Mouse (Mus musculus): Measurements from ENCODE around the gene Hivep1. TPM values are rescaled to one million over a fixed set of nuclear protein-coding genes. Genes with fewer than 3 reads are reported as not detected.

The Hivep1 gene
- polyA plus RNA-seq, 1 experiment from 2014 or later = 4.1 TPM

DNA sequence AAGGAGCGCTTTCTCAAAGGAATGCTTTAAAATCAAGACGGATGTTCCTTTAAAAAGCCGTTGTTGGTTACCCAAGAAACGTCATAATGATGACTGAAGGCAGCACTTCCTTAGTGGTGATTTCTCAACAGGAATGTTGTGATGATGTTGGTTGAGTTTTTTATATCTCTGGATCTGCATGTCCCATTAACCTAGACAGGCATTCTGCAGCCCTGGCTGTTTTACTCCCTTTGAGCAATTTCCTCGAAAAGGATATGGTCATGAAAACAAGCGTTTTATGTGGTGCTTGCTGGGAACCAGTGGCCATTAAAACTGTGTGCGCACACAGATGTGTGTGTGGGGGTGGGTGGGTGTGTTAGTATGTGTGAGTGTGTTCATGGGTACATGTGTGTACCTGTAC is 170.6 kb downstream of the Hivep1 start:
- WGBS = 86% methylated on average over 7 of the region's 7 CpGs
- H3K9me3 ChIP-seq (replicated peaks; ENCODE audit: control insufficient read depth, low read length) = no peaks in the 10 kb centered on the region
- ATAC-seq (replicated peaks; ENCODE audit: extremely low read depth, insufficient read depth, low FRiP score) = no peak
- no peak overlapping the region for H3K4me3 ChIP-seq (ENCODE audit: low read length)
- no peaks in the 10 kb centered on the region for H3K4me1 ChIP-seq (ENCODE audit: control insufficient read depth, insufficient read depth, low read length)
- no peaks in the 10 kb centered on the region for H3K36me3 ChIP-seq (ENCODE audit: control insufficient read depth, insufficient read depth)
- H3K9ac ChIP-seq (ENCODE audit: low read length) = no peak overlapping the region
- H3K27me3 ChIP-seq (ENCODE audit: control insufficient read depth, insufficient read depth, low read length) = no peaks in the 10 kb centered on the region
- no peak overlapping the region for H3K4me2 ChIP-seq (ENCODE audit: low read depth, low read length)
- no peak overlapping the region for H3K27ac ChIP-seq (ENCODE audit: low read length)

DNA sequence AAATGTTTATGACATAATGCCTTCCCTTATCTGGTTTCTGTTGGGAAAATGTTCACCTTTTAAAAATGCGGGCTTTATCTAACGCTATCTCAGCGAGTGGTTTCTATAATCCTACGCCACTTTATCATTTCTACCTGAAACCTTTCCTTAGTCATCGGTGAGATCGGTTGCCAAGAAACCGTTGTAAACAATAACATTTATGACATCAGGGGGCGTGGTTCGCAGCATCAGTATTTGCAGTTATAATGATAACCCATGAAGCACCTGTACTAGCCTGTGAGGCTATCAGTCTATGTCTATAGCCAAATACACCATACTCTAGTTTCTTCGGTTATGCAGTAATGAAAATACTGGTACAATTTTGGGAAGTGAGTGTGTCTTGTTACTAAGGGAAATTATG is 177.0 kb downstream of the Hivep1 start:
- no peaks in the 10 kb centered on the region for H3K36me3 ChIP-seq (ENCODE audit: control insufficient read depth, insufficient read depth)
- no peaks in the 10 kb centered on the region for H3K27me3 ChIP-seq (ENCODE audit: control insufficient read depth, insufficient read depth, low read length)
- no peak overlapping the region for H3K4me3 ChIP-seq (ENCODE audit: low read length)
- H3K4me1 ChIP-seq (ENCODE audit: control insufficient read depth, insufficient read depth, low read length) = peaks cover 2% of the 10 kb centered on the region; the same call in 1 of the 2 replicates
- no peak for ATAC-seq (replicated peaks; ENCODE audit: extremely low read depth, insufficient read depth, low FRiP score)
- H3K9me3 ChIP-seq (replicated peaks; ENCODE audit: control insufficient read depth, low read length) = no peaks in the 10 kb centered on the region
- H3K9ac ChIP-seq (ENCODE audit: low read length) = no peak overlapping the region
- 81% methylated on average over 10 of the region's 10 CpGs for WGBS
- H3K4me2 ChIP-seq (ENCODE audit: low read depth, low read length) = no peak overlapping the region
- H3K27ac ChIP-seq (ENCODE audit: low read length) = no peak overlapping the region

DNA sequence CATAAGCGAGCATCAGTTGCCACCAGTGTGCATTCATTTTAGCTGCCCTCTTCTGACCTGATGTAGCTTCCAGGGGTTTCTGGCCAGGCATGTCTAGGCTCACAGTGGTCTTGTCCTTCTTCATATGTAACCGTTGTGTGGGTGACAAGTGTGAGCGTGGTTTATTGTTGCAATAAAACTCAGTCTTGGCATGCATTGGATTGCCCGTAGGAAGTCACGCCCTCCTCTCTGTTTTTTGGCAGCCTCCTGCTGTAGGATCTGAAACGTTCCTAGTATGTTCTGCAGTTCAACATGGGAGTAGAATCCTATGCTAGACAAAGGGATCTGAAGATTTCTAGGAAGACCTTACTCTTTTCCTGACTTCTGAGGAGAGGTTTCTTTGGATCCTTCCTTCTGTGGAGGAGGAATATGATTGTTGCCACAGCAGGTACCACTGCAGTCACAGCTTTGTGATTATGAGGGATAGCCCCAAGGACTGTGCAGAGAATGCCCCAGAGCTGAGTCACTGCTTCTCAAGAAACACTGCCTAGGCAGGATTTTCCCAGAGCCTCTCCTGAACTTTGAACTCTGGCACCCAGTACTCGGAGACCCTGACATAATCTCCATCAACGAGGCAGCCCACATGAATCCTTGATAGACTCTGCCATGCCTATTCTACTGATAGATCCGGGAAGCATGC is 182.1 kb downstream of the Hivep1 start:
- Histone ChIP-seq H3K9ac (ENCODE audit: low read length) (no peak overlapping the region), H3K27me3 (ENCODE audit: control insufficient read depth, insufficient read depth, low read length) (no peaks in the 10 kb centered on the region), H3K36me3 (ENCODE audit: control insufficient read depth, insufficient read depth) (no peaks in the 10 kb centered on the region), H3K4me3 (ENCODE audit: low read length) (no peak overlapping the region), H3K9me3 (replicated peaks; ENCODE audit: control insufficient read depth, low read length) (no peaks in the 10 kb centered on the region), H3K27ac (ENCODE audit: low read length) (no peak overlapping the region), H3K4me2 (ENCODE audit: low read depth, low read length) (no peak overlapping the region), H3K4me1 (ENCODE audit: control insufficient read depth, insufficient read depth, low read length) (peaks cover 2% of the 10 kb centered on the region; the same call in 1 of the 2 replicates)
- 71% methylated on average over 9 of the region's 9 CpGs for WGBS
- ATAC-seq (replicated peaks; ENCODE audit: extremely low read depth, insufficient read depth, low FRiP score) = no peak

DNA sequence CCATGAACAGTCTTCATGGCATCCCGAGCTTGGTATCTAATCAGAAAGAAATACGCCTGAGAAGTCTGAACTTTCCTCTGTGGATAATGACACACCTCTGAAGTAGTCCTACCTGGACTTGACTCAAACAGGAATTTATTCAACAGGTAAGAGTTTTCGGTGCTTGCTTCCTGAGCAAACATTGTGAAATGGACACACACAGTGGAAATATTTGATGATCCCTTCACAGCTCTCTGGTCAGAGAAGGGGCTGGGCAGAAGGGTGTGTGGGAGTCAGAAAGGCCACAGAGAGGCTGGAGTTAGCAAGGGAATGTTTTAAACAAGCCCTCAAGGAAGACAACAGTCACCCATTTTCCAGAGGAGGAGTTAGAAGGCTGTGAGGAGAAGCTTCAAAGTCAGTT is 186.7 kb downstream of the Hivep1 start:
- H3K27ac ChIP-seq (ENCODE audit: low read length) = no peak overlapping the region
- ATAC-seq (replicated peaks; ENCODE audit: extremely low read depth, insufficient read depth, low FRiP score) = no peak

DNA sequence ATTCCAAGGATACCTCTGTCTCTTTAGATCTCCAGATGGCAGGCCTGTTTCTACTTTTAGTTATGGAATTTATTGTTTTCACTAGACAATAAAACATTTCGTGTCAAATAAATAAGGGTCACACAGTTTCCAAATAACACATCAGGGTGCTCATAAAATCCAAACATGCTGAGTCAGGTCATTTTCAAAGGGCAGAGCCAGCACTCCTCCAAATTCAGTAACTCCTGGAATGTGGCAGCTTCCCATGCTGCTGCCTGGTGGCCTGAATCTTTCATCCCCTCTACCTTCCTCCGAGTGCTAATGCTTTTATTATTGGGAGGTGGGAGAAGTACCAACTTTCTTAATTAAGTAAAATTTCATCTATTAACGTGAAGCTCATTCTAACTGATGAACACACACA is 190.3 kb downstream of the Hivep1 start:
- peaks cover 16% of the 10 kb centered on the region for H3K4me1 ChIP-seq (ENCODE audit: control insufficient read depth, insufficient read depth, low read length)
- no peak overlapping the region for H3K4me3 ChIP-seq (ENCODE audit: low read length)
- H3K9me3 ChIP-seq (replicated peaks; ENCODE audit: control insufficient read depth, low read length) = 0 out of 2 replicates have a peak, but pooled peaks cover under 1% of the 10 kb centered on the region
- 51% methylated on average over 3 of the region's 3 CpGs for WGBS
- no peak overlapping the region for H3K4me2 ChIP-seq (ENCODE audit: low read depth, low read length)
- ATAC-seq (replicated peaks; ENCODE audit: extremely low read depth, insufficient read depth, low FRiP score) = no peak
- H3K27me3 ChIP-seq (ENCODE audit: control insufficient read depth, insufficient read depth, low read length) = no peaks in the 10 kb centered on the region
- H3K9ac ChIP-seq (ENCODE audit: low read length) = no peak overlapping the region
- no peaks in the 10 kb centered on the region for H3K36me3 ChIP-seq (ENCODE audit: control insufficient read depth, insufficient read depth)
- no peak overlapping the region for H3K27ac ChIP-seq (ENCODE audit: low read length)

More for the DNA sequence above, 186.7 kb downstream of the Hivep1 start:
- Histone ChIP-seq H3K4me1 (ENCODE audit: control insufficient read depth, insufficient read depth, low read length) (no peaks in the 10 kb centered on the region), H3K9me3 (replicated peaks; ENCODE audit: control insufficient read depth, low read length) (no peaks in the 10 kb centered on the region), H3K27me3 (ENCODE audit: control insufficient read depth, insufficient read depth, low read length) (no peaks in the 10 kb centered on the region), H3K9ac (ENCODE audit: low read length) (no peak overlapping the region), H3K4me3 (ENCODE audit: low read length) (no peak overlapping the region), H3K36me3 (ENCODE audit: control insufficient read depth, insufficient read depth) (no peaks in the 10 kb centered on the region), H3K4me2 (ENCODE audit: low read depth, low read length) (no peak overlapping the region)
- 67% methylated on average over 3 of the region's 3 CpGs for WGBS

Other genes with a start within 250 kb of the Hivep1 start
- 0.22 TPM in 1 of 2 replicates, not detected in the other for gene Adtrp, start 204.3 kb upstream of the Hivep1 start, polyA plus RNA-seq (2015; fragmentation: Nextera tagmentation; extraction: Ambion mirVana)
- gene Edn1, start 249.5 kb downstream of the Hivep1 start, polyA plus RNA-seq (2015; fragmentation: Nextera tagmentation; extraction: Ambion mirVana) = 7.5 and 7.8 TPM in 2 replicates